Mouse (Mus musculus) liver, embryonic 14.5 days (tissue): ENCODE results near the gene Gnl3.

Experiments
- CTCF ChIP-seq: IDR thresholded peaks from 2 replicates; pipeline ENCODE4 v1.5.1; 2016; ENCODE audit warnings: antibody characterized with exemption, low read depth, control low read depth
- EP300 ChIP-seq: IDR thresholded peaks from 2 replicates; pipeline ENCODE4 v1.6.1; 2016; ENCODE audit warnings: antibody characterized with exemption, low read depth

DNA sequence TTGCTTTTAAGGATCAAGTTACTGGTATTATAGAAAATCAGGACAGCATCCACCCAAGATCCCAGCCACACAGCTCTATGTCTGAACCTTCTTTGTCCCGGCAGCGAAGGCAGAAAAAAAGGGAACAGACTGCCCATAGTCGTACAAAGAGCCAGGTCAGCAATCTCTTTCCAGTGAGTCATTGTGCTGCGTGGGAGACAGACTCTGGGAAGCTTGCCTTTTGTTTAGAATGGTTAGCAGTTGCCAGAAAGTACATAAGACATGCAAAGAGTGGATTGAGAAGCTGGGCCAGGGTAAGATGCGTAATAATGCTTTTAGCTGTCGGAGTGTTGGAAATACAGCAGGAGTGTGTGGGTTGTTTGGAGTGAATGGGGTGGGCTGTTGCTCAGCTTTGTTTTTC lies 44.7 kb downstream of the Gnl3 start:
- TF ChIP-seq EP300 = no peak
- TF ChIP-seq CTCF = no peak
